Mouse (Mus musculus) heart, adult 2 months (tissue): ENCODE data around the gene Bmp8a. TPM values are rescaled to one million over a fixed set of nuclear protein-coding genes. Genes with fewer than 3 reads are reported as not detected.

Experiments used
- DNase-seq, 2 experiments: peaks; one replicate each; pipeline ENCODE4 v3.0.0; 2021
- H3K27ac ChIP-seq: fragments of 200-600 bp; 2 replicates; pipeline ENCODE4 v1.8.1; 2022
- H3K27me3 ChIP-seq: fragments of 200-500 bp; 2 replicates; pipeline ENCODE4 v1.6.1; 2012; ENCODE audit warnings: mild to moderate bottlenecking, low read length, inconsistent platforms, mixed read lengths; ENCODE audit not compliant: control insufficient read depth, insufficient read depth
- H3K36me3 ChIP-seq: fragments of 200-500 bp; 2 replicates; pipeline ENCODE4 v1.6.1; 2012; ENCODE audit warnings: low read length, inconsistent platforms; ENCODE audit not compliant: control insufficient read depth, insufficient read depth
- H3K4me1 ChIP-seq: fragments of 200-500 bp; 2 replicates; pipeline ENCODE4 v1.6.1; 2011; ENCODE audit warnings: low read length; ENCODE audit not compliant: control insufficient read depth, insufficient read depth
- H3K4me3 ChIP-seq: fragments of 200-600 bp; 2 replicates; pipeline ENCODE4 v1.8.1; 2022
- H3K79me2 ChIP-seq: fragments of 200-500 bp; replicated peaks from 2 replicates; pipeline ENCODE4 v1.6.1; 2012; ENCODE audit warnings: mild to moderate bottlenecking, inconsistent platforms, low read length, moderate library complexity, mixed read lengths; ENCODE audit not compliant: control insufficient read depth, insufficient read depth
- H3K9ac ChIP-seq: fragments of 200-500 bp; 2 replicates; pipeline ENCODE4 v1.6.1; 2012; ENCODE audit warnings: low read depth, mild to moderate bottlenecking, control low read depth, inconsistent platforms, low read length, mixed read lengths
- CTCF ChIP-seq: fragments of 200-600 bp; IDR thresholded peaks from 2 replicates; pipeline ENCODE4 v1.8.1; 2022; ENCODE audit warnings: antibody characterized with exemption, mild to moderate bottlenecking, moderate library complexity
- EP300 ChIP-seq: fragments of 200-500 bp; IDR thresholded peaks from 2 replicates; pipeline ENCODE4 v1.6.1; 2011; ENCODE audit warnings: low read depth, low read length, control low read depth; ENCODE audit not compliant: insufficient read depth
- POLR2A ChIP-seq: fragments of 200-500 bp; IDR thresholded peaks from 2 replicates; pipeline ENCODE4 v1.6.1; 2011; ENCODE audit warnings: mild to moderate bottlenecking, low read depth, low read length, control low read depth; ENCODE audit not compliant: insufficient read depth
- WGBS: fragments of 180-500 bp; shearing (Covaris S2); methylation state at CpG from one replicate; pipeline ENCODE4 v1.1.7; 2018; 5-methylcytosine and 5-hydroxymethylcytosine counted together
- intact Hi-C: fragments of 180-260 bp; cut with DNase I; formaldehyde crosslinking; loops from one replicate; pipeline ENCODE4 v1.15.1; 2025
- polyA plus RNA-seq: library from polyadenylated mRNA; depleted of rRNA; stranded (reverse); fragments of >200 nt; gene quantifications from 2 replicates; pipeline ENCODE4 v1.2.3, GENCODE M21; 2012; rRNA removed
- total RNA-seq, 2 experiments: library from RNA; stranded (reverse); gene quantifications; 2 replicates each; pipeline ENCODE4 v1.2.3; 2021

Bmp8a gene
- total and polyA plus RNA-seq, 3 experiments = not detected

GRCm38 (mm10) chr4:123280117-123280516, 62.9 kb downstream of the Bmp8a start:
- 56% methylated on average over 3 of the region's 3 CpGs for WGBS
- no peak for DNase-seq
- H3K36me3 ChIP-seq = no peaks in the 10 kb centered on the region
- no peaks in the 10 kb centered on the region for H3K27me3 ChIP-seq
- H3K79me2 ChIP-seq = no peaks in the 10 kb centered on the region
- H3K9ac ChIP-seq = no peak overlapping the region
- H3K27ac ChIP-seq = no peak overlapping the region
- H3K4me3 ChIP-seq = no peak overlapping the region
- peaks cover 3% of the 10 kb centered on the region; the same call in 1 of the 2 replicates for H3K4me1 ChIP-seq
- intact Hi-C loops = no loop called here
- TF ChIP-seq CTCF (no peak), POLR2A (no peak), EP300 (no peak)

- TF ChIP-seq CTCF = no peak
- TF ChIP-seq EP300 = no peak
- no peak for TF ChIP-seq POLR2A
- intact Hi-C loops = no loop called here
These were observed 72.0 kb downstream of the Bmp8a start for GRCm38 (mm10) chr4:123271063-123271462.

More at GRCm38 (mm10) chr4:123271063-123271462, 72.0 kb downstream of the Bmp8a start:
- no peak overlapping the region for H3K4me3 ChIP-seq
- no peak overlapping the region for H3K27ac ChIP-seq
- H3K36me3 ChIP-seq = no peaks in the 10 kb centered on the region
- no peak for DNase-seq
- no peaks in the 10 kb centered on the region for H3K4me1 ChIP-seq
- WGBS = 92% methylated on average over 3 of the region's 3 CpGs
- H3K9ac ChIP-seq = no peak overlapping the region
- no peaks in the 10 kb centered on the region for H3K27me3 ChIP-seq
- no peaks in the 10 kb centered on the region for H3K79me2 ChIP-seq

Other genes starting within 250 kb of the Bmp8a start
- gene Bmp8b, start 238.1 kb downstream of the Bmp8a start, total RNA-seq = not detected
- not detected in 2 replicates for gene Bmp8b, start 238.1 kb downstream of the Bmp8a start, polyA plus RNA-seq
- gene Oxct2b, start 227.0 kb downstream of the Bmp8a start, total RNA-seq = not detected
- 0.10 and 0.12 TPM in 2 replicates for gene Oxct2b, start 227.0 kb downstream of the Bmp8a start, polyA plus RNA-seq
- 10 to 100 TPM; 23.6 to 23.8 TPM for gene Ppie, start 203.3 kb downstream of the Bmp8a start, total RNA-seq
- 14.4 and 18.7 TPM in 2 replicates for gene Ppie, start 203.3 kb downstream of the Bmp8a start, polyA plus RNA-seq
- gene Hpcal4, start 160.0 kb downstream of the Bmp8a start, total RNA-seq = under 1 TPM; 0.09 to 0.10 TPM
- 0.35 and 0.38 TPM in 2 replicates for gene Hpcal4, start 160.0 kb downstream of the Bmp8a start, polyA plus RNA-seq
- gene Nt5c1a, start 141.7 kb downstream of the Bmp8a start, total RNA-seq = 10 to 100 TPM; 50.8 to 57.6 TPM
- 19.6 and 41.6 TPM in 2 replicates for gene Nt5c1a, start 141.7 kb downstream of the Bmp8a start, polyA plus RNA-seq
- 10 to 100 TPM; 15.8 to 16.5 TPM for gene Heyl, start 109.7 kb downstream of the Bmp8a start, total RNA-seq
- 16.8 and 21.3 TPM in 2 replicates for gene Heyl, start 109.7 kb downstream of the Bmp8a start, polyA plus RNA-seq
- 100 to 1,000 TPM; 336 to 376 TPM for gene Pabpc4, start 80.9 kb downstream of the Bmp8a start, total RNA-seq
- gene Pabpc4, start 80.9 kb downstream of the Bmp8a start, polyA plus RNA-seq = 207 and 299 TPM in 2 replicates
- gene Oxct2a, start 19.6 kb downstream of the Bmp8a start, total RNA-seq = not detected
- 0.06 TPM in 1 of 2 replicates, not detected in the other for gene Oxct2a, start 19.6 kb downstream of the Bmp8a start, polyA plus RNA-seq